Mouse (Mus musculus) lung, postnatal 0 days (tissue): ENCODE results near the gene Gm6351. TPM values are rescaled to one million over a fixed set of nuclear protein-coding genes. Genes with fewer than 3 reads are reported as not detected.
"Not testable (repeated sequence)": the region's sequence is repeated elsewhere in the genome, so short reads cannot be mapped to it uniquely, and the experiment has no call there.

ENCODE experiments used
- ATAC-seq: fragments of 200-750 bp; cut with Nextera tagmentation; 2 replicates; pipeline ENCODE4 v1.8.0; 2017; ENCODE audit warnings: moderate library complexity
- DNase-seq: peaks from one replicate; pipeline ENCODE4 v3.0.0-alpha.2; 2016; ENCODE audit warnings: low spot score
- H3K27ac ChIP-seq: fragments of 300-500 bp; sonication (generic); 2 replicates; pipeline ENCODE4 v1.5.1; 2014; ENCODE audit warnings: antibody characterized with exemption, mild to moderate bottlenecking, low read length, mixed read lengths
- H3K27me3 ChIP-seq: fragments of 300-500 bp; sonication (generic); replicated peaks from 2 replicates; pipeline ENCODE4 v1.6.1; 2014; ENCODE audit warnings: low read length, mixed read lengths; ENCODE audit not compliant: insufficient read depth
- H3K36me3 ChIP-seq: fragments of 300-500 bp; sonication (generic); 2 replicates; pipeline ENCODE4 v1.6.1; 2014; ENCODE audit warnings: low read length, mixed read lengths; ENCODE audit not compliant: insufficient read depth
- H3K4me1 ChIP-seq: fragments of 300-500 bp; sonication (generic); 2 replicates; pipeline ENCODE4 v1.6.1; 2014; ENCODE audit warnings: antibody characterized with exemption, low read depth, low read length, mixed read lengths; ENCODE audit not compliant: insufficient read depth
- H3K4me2 ChIP-seq: fragments of 300-500 bp; sonication (generic); replicated peaks from 2 replicates; pipeline ENCODE4 v1.6.1; 2014; ENCODE audit warnings: low read depth, mild to moderate bottlenecking, low read length, moderate library complexity, mixed read lengths
- H3K4me3 ChIP-seq: fragments of 300-500 bp; sonication (generic); 2 replicates; pipeline ENCODE4 v1.5.1; 2014; ENCODE audit warnings: low read depth, low read length
- H3K9ac ChIP-seq: fragments of 300-500 bp; sonication (generic); replicated peaks from 2 replicates; pipeline ENCODE4 v1.6.1; 2014; ENCODE audit warnings: low read depth, mild to moderate bottlenecking
- H3K9me3 ChIP-seq: fragments of 300-500 bp; sonication (generic); 2 replicates; pipeline ENCODE4 v1.6.1; 2016; ENCODE audit warnings: low read length, mixed read lengths
- WGBS: fragments of 180-500 bp; shearing (Covaris S2); extraction: QIAGEN DNeasy Blood & Tissue Kit; methylation state at CpG from one replicate; pipeline ENCODE4 v1.1.7; 2014; 5-methylcytosine and 5-hydroxymethylcytosine counted together
- polyA plus RNA-seq: library from polyadenylated mRNA; unstranded; fragments of >200 nt; fragmentation: Nextera tagmentation; extraction: Ambion mirVana; gene quantifications from 2 replicates; pipeline ENCODE4 v1.2.1, GENCODE M21; 2015

Gm6351 gene
- polyA plus RNA-seq = not detected in 2 replicates

DNA sequence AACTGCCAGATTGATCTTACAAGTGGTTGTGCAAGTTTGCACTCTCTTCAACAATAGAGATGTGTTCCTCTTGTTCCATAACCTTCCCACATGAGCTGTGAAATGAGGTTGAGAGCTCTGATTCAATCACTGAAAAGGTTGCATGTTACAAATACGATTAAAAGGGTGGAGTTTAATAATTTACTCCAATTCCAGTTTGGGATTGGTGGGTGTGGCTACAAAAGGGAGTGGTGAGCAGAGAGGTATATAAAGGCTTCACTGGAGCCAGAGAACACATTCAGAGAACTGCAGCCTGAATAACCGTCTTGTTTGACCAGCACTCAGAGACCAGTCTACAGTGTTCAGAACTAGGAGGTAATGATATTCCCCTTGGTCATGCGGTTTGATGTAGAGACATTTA is at the start of gene Gm6351:
Gm6351 (plus strand) TSS at position 301 of the 400 bp plus-strand sequence.
- no CpG with 5 or more reads among the region's 3 CpGs for WGBS
- not testable (repeated sequence) for H3K9ac ChIP-seq, H3K4me2 ChIP-seq, H3K27me3 ChIP-seq, H3K27ac ChIP-seq, H3K4me3 ChIP-seq, H3K4me1 ChIP-seq, DNase-seq, H3K9me3 ChIP-seq, ATAC-seq, H3K36me3 ChIP-seq

DNA sequence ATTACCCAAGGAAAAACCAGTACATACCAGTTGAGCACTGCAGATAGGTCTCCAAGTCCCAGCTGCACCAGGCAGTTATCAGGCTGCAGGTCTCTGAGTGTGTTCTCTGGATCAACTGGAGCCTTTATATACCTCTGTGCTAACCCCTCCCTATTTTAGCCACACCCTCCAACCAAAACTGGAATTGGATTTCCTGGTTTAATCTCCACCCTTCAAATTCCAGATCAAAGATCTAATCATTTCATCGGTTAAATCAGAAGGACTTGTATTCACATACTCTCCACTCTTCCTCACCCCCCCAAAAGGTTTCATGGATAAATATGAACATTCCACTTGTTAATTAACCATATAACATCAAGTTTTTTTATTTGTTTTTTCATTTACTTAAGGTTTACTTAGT is 5.7 kb upstream of the Gm6351 start, which contains the start of gene BC061212:
BC061212 (minus strand) TSS at position 101 of the 400 bp plus-strand sequence.
- not testable (repeated sequence) for H3K9me3 ChIP-seq, ATAC-seq, H3K36me3 ChIP-seq, DNase-seq, H3K27me3 ChIP-seq, H3K4me2 ChIP-seq, H3K27ac ChIP-seq, H3K4me1 ChIP-seq, H3K4me3 ChIP-seq, H3K9ac ChIP-seq
- no CpG with 5 or more reads among the region's 1 CpGs for WGBS

Other genes starting within 250 kb of the Gm6351 start
- not detected in 2 replicates for gene Gm7792, start 232.6 kb upstream of the Gm6351 start, polyA plus RNA-seq
- not detected in 2 replicates for gene Gm16429, start 147.3 kb upstream of the Gm6351 start, polyA plus RNA-seq
- gene BC061212, start 5.8 kb upstream of the Gm6351 start, polyA plus RNA-seq = not detected in 2 replicates
- gene Gm3106, start 141.6 kb downstream of the Gm6351 start, polyA plus RNA-seq = not detected in 2 replicates
- not detected in 2 replicates for gene A430089I19Rik, start 230.4 kb downstream of the Gm6351 start, polyA plus RNA-seq
- not detected in 2 replicates for gene Gm6502, start 238.1 kb downstream of the Gm6351 start, polyA plus RNA-seq